Mouse (Mus musculus): ENCODE results near the gene Tcap. TPM values are rescaled to one million over a fixed set of nuclear protein-coding genes. Genes with fewer than 3 reads are reported as not detected.

Tcap gene
- total RNA-seq, 1 experiment from 2014 or later, result not detected

GRCm38 (mm10) chr11:98395041-98395440, 11.4 kb downstream of the Tcap start:
- no peak for ATAC-seq (ENCODE audit: extremely low read depth, insufficient number of reproducible peaks, low FRiP score, poor library complexity, severe bottlenecking)

DNA sequence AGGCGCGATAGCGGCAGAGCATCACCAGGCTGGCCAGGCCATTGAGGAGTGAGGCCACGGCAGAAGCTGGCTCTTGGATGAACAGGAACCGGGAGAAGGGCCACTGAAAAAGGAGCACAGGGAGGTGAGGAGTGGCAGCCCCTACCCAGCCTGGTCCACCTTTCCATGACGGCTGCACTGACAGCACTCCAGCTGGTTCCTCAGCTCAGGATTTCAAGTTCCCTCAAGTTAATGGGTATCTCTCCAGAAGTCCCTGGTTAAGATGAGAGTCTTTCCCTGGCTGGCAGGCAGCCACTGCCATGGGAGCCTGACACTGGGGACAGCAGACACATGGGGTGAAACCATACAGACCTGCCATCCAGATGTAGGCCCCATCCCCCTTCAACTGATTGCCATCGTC, 14.3 kb downstream of the Tcap start:
- ATAC-seq (ENCODE audit: extremely low read depth, insufficient number of reproducible peaks, low FRiP score, poor library complexity, severe bottlenecking), result no peak

GRCm38 (mm10) chr11:98400161-98400726, 16.6 kb downstream of the Tcap start, which contains the start of gene Pgap3:
TSS of gene Pgap3 (minus strand) at chr11:98400490.
- ATAC-seq (ENCODE audit: extremely low read depth, insufficient number of reproducible peaks, low FRiP score, poor library complexity, severe bottlenecking), result peak; percentile 81

- no peak for ATAC-seq (ENCODE audit: extremely low read depth, insufficient number of reproducible peaks, low FRiP score, poor library complexity, severe bottlenecking)
Observed at GRCm38 (mm10) chr11:98400816-98401215, 17.2 kb downstream of the Tcap start.

DNA sequence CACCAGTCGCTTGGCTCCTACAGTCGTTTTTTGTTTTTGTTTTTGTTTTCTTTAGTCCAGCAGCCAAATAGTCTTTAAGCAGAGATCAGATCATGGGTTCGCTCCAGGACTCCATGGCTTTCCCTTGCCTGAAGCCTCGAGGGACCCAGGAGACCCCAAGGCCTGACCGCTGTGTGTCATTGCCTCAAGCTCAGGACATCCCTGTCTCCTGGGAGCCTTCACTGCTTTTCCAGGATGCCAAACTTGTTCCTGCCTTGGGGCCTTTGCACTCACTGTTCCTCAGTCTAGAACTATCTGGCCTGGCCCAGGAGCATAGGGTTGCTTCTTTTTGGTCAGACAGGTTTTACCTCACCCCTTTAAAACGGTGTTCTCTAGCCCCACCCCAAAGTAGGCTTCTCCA, 23.0 kb downstream of the Tcap start:
- no peak for ATAC-seq (ENCODE audit: extremely low read depth, insufficient number of reproducible peaks, low FRiP score, poor library complexity, severe bottlenecking)

- no peak for ATAC-seq (ENCODE audit: extremely low read depth, insufficient number of reproducible peaks, low FRiP score, poor library complexity, severe bottlenecking)
Observed at GRCm38 (mm10) chr11:98408872-98409271, 25.3 kb downstream of the Tcap start.

DNA sequence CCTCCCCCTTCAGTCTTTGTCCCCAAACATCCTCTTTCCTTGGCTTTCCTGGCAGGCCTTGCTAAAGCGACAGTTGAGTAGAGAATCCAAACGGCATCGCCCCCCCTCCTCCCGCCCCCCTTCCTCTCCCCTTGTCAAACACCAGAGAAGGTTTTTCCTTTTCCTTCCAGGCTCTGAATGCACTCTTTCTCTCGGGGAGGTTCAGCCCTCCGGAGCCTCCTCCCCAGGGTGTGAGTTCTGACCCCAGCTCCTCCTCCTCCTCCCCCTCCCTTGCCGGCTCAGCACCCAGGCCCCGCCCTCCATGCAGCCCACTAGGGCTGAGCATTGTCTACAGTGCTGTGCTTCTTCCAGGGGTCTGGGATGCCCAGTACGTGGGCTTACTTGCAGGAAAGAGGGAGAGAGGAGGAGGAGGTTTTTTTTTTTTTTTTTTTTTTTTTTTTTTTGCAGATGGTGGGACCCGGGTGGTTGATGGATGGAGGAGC, 25.8 kb downstream of the Tcap start:
- ATAC-seq (ENCODE audit: extremely low read depth, insufficient number of reproducible peaks, low FRiP score, poor library complexity, severe bottlenecking), result no peak

DNA sequence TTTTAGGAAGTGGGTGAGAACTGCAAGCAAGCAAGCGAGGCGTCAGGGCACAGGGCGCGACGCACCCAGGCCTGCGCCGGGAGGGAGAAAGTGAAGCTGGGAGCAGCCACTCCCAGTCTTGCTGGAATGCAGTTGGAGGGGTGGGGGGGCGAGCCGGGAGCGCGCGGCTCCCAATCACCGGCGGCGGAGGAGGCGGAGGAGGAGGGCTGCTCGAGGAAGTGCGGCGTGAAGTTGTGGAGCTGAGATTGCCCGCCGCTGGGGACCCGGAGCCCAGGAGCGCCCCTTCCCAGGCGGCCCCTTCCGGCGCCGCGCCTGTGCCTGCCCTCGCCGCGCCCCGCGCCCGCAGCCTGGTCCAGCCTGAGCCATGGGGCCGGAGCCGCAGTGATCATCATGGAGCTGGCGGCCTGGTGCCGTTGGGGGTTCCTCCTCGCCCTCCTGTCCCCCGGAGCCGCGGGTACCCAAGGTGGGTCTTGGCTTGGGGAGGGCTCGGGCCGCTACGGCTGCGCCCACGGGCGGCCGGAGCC, 28.7 kb downstream of the Tcap start, which contains the start of gene Erbb2:
Erbb2 (plus strand) TSS at position 198 of the 524 bp plus-strand sequence.
- ATAC-seq (ENCODE audit: extremely low read depth, insufficient number of reproducible peaks, low FRiP score, poor library complexity, severe bottlenecking), result no peak

- no peak for ATAC-seq (ENCODE audit: extremely low read depth, insufficient number of reproducible peaks, low FRiP score, poor library complexity, severe bottlenecking)
Observed at GRCm38 (mm10) chr11:98412797-98413301, 29.2 kb downstream of the Tcap start.

DNA sequence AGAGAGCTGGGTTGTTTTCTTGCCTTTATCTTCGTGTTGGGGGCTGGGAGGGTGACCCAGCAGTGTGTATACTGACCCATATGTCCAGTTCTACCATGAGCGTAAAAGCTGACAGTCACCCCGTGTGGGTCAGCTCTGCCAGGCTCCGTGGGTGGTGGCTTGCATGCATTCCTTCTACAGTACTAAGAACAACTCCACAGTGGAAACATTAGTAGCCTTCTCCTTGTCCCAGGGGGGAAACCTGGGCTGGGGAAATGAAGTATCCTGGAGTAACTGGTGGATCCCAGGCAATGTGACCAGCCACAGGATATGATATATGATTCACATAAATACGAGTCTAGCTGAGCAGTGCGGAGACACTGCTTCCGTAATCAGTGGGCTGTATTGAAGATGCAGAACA, 30.1 kb downstream of the Tcap start:
- no peak for ATAC-seq (ENCODE audit: extremely low read depth, insufficient number of reproducible peaks, low FRiP score, poor library complexity, severe bottlenecking)

- no peak for ATAC-seq (ENCODE audit: extremely low read depth, insufficient number of reproducible peaks, low FRiP score, poor library complexity, severe bottlenecking)
Observed at GRCm38 (mm10) chr11:98414162-98414561, 30.6 kb downstream of the Tcap start.

DNA sequence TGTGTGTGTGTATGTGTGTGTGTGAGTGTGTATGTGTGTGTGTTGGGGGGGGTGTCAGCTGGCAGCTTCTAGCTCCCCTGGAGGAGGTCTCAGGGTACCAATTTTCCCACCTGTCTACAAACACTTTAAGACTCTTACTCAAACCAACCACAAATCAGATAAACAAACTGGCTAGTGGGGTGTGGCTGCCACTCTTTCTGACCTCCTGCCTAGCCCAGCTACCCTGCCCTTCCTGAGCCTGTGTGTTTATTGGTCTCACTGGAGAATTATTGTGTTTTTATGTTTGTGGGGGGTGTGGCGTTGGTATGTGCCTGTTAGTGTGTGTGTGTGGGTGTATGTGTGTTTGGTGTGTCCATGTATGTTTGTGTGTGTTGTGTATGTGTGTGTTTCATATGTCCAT, 33.5 kb downstream of the Tcap start:
- no peak for ATAC-seq (ENCODE audit: extremely low read depth, insufficient number of reproducible peaks, low FRiP score, poor library complexity, severe bottlenecking)

DNA sequence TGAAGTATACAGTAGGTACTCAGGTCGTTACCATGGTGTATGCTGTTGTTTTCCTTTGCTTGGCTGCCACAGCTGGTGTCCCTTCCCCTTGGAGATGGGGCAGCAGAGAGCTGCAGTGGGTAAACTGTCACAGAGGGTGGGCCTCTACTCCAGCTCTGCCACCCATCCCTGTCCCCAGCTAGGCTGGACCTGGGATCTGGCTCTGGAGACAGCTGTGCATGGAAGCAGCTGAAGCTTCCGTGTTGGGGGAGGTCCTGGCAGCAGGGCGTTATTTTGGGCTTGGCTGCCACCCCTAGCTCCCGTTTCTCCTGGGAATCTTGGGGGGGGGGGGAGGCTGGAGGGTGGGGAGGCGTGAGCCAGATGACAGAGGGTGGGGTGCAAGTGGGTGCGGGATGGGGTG, 34.7 kb downstream of the Tcap start:
- no peak for ATAC-seq (ENCODE audit: extremely low read depth, insufficient number of reproducible peaks, low FRiP score, poor library complexity, severe bottlenecking)

DNA sequence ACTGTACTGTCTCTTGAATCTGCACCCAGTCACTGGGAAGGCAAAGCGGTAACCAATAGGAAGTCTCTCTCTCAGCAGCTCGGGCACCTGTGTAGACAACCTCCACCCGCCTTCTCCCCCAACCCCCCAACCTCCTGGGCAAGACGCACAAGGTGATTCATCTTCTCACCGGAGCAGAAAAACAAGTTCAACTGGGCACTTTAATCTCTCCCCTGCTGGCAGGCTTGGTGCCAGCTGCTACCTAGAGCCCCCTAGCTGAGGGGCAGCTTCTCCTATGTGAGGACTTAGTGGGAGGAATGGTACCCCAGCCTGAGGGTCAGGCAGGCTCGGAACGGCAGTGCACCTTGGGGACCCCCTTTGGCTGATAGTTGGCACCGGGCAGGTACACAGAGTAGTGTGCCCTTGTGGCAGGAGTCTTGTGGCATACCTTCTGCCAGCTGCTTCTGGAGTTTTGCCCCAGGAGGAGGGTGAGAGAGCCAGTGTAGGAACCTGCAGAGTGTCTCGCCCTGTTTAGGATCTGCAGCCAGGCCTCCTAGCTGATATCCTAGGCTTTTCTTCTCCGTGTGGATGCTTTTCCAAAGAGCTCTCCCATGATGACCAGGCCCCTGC, 35.4 kb downstream of the Tcap start:
- no peak for ATAC-seq (ENCODE audit: extremely low read depth, insufficient number of reproducible peaks, low FRiP score, poor library complexity, severe bottlenecking)

- ATAC-seq (ENCODE audit: extremely low read depth, insufficient number of reproducible peaks, low FRiP score, poor library complexity, severe bottlenecking), result no peak
Observed at GRCm38 (mm10) chr11:98426592-98426991, 43.0 kb downstream of the Tcap start.

DNA sequence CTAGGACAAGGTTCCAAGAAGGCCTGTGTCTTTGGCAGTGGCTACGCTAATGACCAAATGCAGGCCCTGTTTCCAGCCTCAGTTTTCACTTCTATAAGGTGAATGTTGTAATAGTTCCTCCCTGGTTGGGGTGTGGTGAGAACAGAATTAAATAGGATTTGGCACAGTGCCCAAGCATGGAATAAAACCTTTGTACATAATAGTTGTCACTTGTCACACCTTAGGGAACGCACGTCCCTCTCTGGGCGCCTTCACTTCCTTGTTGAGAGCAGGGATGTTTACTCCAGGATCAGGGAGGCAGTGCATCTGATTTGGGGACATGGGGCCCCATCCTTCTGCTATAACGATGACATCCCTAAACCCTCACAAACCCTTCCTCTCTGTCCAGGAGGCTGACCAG, 44.8 kb downstream of the Tcap start:
- ATAC-seq (ENCODE audit: extremely low read depth, insufficient number of reproducible peaks, low FRiP score, poor library complexity, severe bottlenecking), result no peak

DNA sequence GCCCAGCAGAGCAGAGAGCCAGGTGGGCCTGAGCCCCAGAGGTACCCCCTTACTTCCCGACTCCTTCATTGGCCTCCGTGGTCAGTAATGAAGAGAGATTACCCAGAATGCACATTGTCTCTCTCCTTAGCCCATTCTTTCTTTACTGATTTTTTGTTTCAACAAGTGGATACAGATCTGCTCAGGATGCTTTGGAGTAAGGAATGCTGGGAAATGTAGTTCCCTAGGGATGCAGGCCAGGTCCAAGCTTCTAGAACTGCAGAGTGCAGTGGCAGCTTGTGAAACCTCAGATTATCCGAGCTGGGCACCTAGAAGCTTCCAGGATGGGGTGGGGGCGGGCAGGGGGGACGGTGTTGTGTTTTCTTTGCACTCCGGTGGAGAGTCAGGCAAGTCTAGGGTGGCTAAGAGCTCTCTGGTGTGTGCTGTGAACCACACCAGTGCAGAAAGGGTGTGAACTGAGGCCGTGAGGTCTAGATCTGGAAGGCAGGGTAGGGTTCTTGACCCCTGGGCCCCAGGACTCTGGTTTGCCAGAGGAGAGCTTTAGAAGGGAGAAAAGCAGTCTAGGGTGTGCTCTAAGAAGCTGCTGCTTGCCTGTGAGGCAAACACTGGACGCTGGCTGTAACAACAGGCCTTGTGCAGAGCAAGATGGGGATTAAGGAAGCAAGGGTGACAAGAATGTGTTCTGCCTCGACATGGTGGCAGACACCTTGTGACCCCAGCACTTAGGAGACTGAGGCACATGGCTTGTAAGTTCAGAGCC, 48.3 kb downstream of the Tcap start:
- ATAC-seq (ENCODE audit: extremely low read depth, insufficient number of reproducible peaks, low FRiP score, poor library complexity, severe bottlenecking), result no peak
